Mouse (Mus musculus): ENCODE measurements at regions not wholly inside any gene's neighbourhood (a gene's known extent, or its start where the extent isn't known, plus 50 kb on each side); places are given as distances from the start of the nearest gene placed in this dataset.

GRCm38 (mm10) chr15:94090644-94091043 lies 374.6 kb downstream of the Adamts20 start:
- Histone ChIP-seq H3K4me2 (ENCODE audit: low read depth, low read length) (no peak overlapping the region), H3K9ac (replicated peaks; ENCODE audit: low read length) (no peak overlapping the region), H3K4me1 (ENCODE audit: control insufficient read depth, insufficient read depth, low read length) (no peaks in the 10 kb centered on the region), H3K4me3 (ENCODE audit: low read depth, low read length) (no peak overlapping the region), H3K36me3 (replicated peaks; ENCODE audit: control insufficient read depth, insufficient read depth, low read depth, low read length) (no peaks in the 10 kb centered on the region), H3K9me3 (replicated peaks; ENCODE audit: control insufficient read depth, low read length) (no peaks in the 10 kb centered on the region), H3K27ac (replicated peaks; ENCODE audit: low read depth, low read length) (no peak overlapping the region), H3K27me3 (ENCODE audit: control insufficient read depth, insufficient read depth, low read length) (no peaks in the 10 kb centered on the region)
- DNase-seq (ENCODE audit: low spot score) (no peak), ATAC-seq (replicated peaks; ENCODE audit: insufficient number of reproducible peaks, low FRiP score, low TSS enrichment, low read depth) (no peak)
- 85% methylated on average over 5 of the region's 5 CpGs for WGBS

- no peak for DNase-seq (ENCODE audit: low spot score)
- H3K27ac ChIP-seq (replicated peaks; ENCODE audit: low read depth, low read length) = no peak overlapping the region
- ATAC-seq (replicated peaks; ENCODE audit: insufficient number of reproducible peaks, low FRiP score, low TSS enrichment, low read depth) = no peak
- 58% methylated on average over 6 of the region's 6 CpGs for WGBS
- H3K9ac ChIP-seq (replicated peaks; ENCODE audit: low read length) = no peak overlapping the region
- H3K4me2 ChIP-seq (ENCODE audit: low read depth, low read length) = no peak overlapping the region
- H3K4me1 ChIP-seq (ENCODE audit: control insufficient read depth, insufficient read depth, low read length) = no peaks in the 10 kb centered on the region
- no peaks in the 10 kb centered on the region for H3K27me3 ChIP-seq (ENCODE audit: control insufficient read depth, insufficient read depth, low read length)
- H3K4me3 ChIP-seq (ENCODE audit: low read depth, low read length) = no peak overlapping the region
- H3K36me3 ChIP-seq (replicated peaks; ENCODE audit: control insufficient read depth, insufficient read depth, low read depth, low read length) = no peaks in the 10 kb centered on the region
- H3K9me3 ChIP-seq (replicated peaks; ENCODE audit: control insufficient read depth, low read length) = no peaks in the 10 kb centered on the region
Observed at GRCm38 (mm10) chr15:94089856-94090255, 375.4 kb downstream of the Adamts20 start.

- no peak overlapping the region for H3K9ac ChIP-seq (replicated peaks; ENCODE audit: low read length)
- no peak overlapping the region for H3K27ac ChIP-seq (replicated peaks; ENCODE audit: low read depth, low read length)
- H3K4me2 ChIP-seq (ENCODE audit: low read depth, low read length) = no peak overlapping the region
- WGBS = 75% methylated on average over 4 of the region's 4 CpGs
- DNase-seq (ENCODE audit: low spot score) (no peak), ATAC-seq (replicated peaks; ENCODE audit: insufficient number of reproducible peaks, low FRiP score, low TSS enrichment, low read depth) (no peak)
- H3K36me3 ChIP-seq (replicated peaks; ENCODE audit: control insufficient read depth, insufficient read depth, low read depth, low read length) = no peaks in the 10 kb centered on the region
- H3K4me3 ChIP-seq (ENCODE audit: low read depth, low read length) = no peak overlapping the region
- H3K4me1 ChIP-seq (ENCODE audit: control insufficient read depth, insufficient read depth, low read length) = no peaks in the 10 kb centered on the region
- no peaks in the 10 kb centered on the region for H3K9me3 ChIP-seq (replicated peaks; ENCODE audit: control insufficient read depth, low read length)
- H3K27me3 ChIP-seq (ENCODE audit: control insufficient read depth, insufficient read depth, low read length) = no peaks in the 10 kb centered on the region
Observed at GRCm38 (mm10) chr15:94082369-94082768, 382.8 kb downstream of the Adamts20 start.

- no peak overlapping the region for H3K9ac ChIP-seq (replicated peaks; ENCODE audit: low read length)
- H3K36me3 ChIP-seq (replicated peaks; ENCODE audit: control insufficient read depth, insufficient read depth, low read depth, low read length) = no peaks in the 10 kb centered on the region
- DNase-seq (ENCODE audit: low spot score) (no peak), ATAC-seq (replicated peaks; ENCODE audit: insufficient number of reproducible peaks, low FRiP score, low TSS enrichment, low read depth) (no peak)
- no peak overlapping the region for H3K4me2 ChIP-seq (ENCODE audit: low read depth, low read length)
- H3K4me3 ChIP-seq (ENCODE audit: low read depth, low read length) = no peak overlapping the region
- no peaks in the 10 kb centered on the region for H3K27me3 ChIP-seq (ENCODE audit: control insufficient read depth, insufficient read depth, low read length)
- H3K27ac ChIP-seq (replicated peaks; ENCODE audit: low read depth, low read length) = no peak overlapping the region
- no peaks in the 10 kb centered on the region for H3K4me1 ChIP-seq (ENCODE audit: control insufficient read depth, insufficient read depth, low read length)
- no peaks in the 10 kb centered on the region for H3K9me3 ChIP-seq (replicated peaks; ENCODE audit: control insufficient read depth, low read length)
- 75% methylated on average over 6 of the region's 6 CpGs for WGBS
Observed at GRCm38 (mm10) chr15:94077056-94077455, 388.2 kb downstream of the Adamts20 start.

DNA sequence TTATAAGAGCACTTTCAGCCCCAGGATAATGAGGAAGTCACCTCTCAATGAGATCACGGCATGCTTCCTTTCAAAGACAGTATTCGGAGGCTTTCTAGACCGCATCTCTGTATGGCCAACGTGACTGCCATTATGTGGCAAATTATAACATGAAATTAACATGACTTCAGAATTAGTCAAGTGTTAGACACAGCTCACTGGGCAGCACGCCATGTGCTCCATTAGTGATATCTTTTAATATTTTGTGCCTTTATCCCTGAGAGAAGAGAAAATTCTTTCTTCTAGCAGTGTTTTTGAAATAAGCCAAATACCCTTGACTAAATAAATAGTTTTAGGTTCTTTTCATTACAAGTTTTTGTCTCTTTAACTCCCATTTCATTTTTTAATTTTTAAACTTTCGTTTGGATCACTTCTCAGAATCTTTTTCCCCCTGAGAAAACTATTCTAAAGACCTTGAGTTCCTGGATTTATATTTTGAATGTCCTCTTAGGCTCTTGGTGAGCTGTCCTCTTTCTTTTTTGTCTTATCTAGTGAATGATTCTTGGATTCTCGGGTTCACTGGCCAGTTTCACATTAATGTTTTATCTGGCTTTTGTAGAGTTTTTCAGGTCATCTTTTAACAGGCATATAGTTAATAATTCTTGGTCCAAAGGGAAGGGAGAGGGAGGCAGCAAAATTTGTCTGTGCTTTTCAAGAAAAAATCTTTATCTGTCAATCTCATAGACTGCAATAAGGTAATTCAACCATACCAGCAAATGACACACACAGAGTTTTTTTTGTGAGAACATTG lies 390.9 kb downstream of the Adamts20 start:
- no peak overlapping the region for H3K4me3 ChIP-seq (ENCODE audit: low read depth, low read length)
- H3K4me2 ChIP-seq (ENCODE audit: low read depth, low read length) = no peak overlapping the region
- H3K27ac ChIP-seq (replicated peaks; ENCODE audit: low read depth, low read length) = no peak overlapping the region
- no peak for DNase-seq (ENCODE audit: low spot score)
- H3K4me1 ChIP-seq (ENCODE audit: control insufficient read depth, insufficient read depth, low read length) = no peaks in the 10 kb centered on the region
- H3K9ac ChIP-seq (replicated peaks; ENCODE audit: low read length) = no peak overlapping the region
- H3K27me3 ChIP-seq (ENCODE audit: control insufficient read depth, insufficient read depth, low read length) = no peaks in the 10 kb centered on the region
- H3K36me3 ChIP-seq (replicated peaks; ENCODE audit: control insufficient read depth, insufficient read depth, low read depth, low read length) = no peaks in the 10 kb centered on the region
- WGBS = 85% methylated on average over 7 of the region's 7 CpGs
- no peaks in the 10 kb centered on the region for H3K9me3 ChIP-seq (replicated peaks; ENCODE audit: control insufficient read depth, low read length)
- ATAC-seq (replicated peaks; ENCODE audit: insufficient number of reproducible peaks, low FRiP score, low TSS enrichment, low read depth) = no peak

DNA sequence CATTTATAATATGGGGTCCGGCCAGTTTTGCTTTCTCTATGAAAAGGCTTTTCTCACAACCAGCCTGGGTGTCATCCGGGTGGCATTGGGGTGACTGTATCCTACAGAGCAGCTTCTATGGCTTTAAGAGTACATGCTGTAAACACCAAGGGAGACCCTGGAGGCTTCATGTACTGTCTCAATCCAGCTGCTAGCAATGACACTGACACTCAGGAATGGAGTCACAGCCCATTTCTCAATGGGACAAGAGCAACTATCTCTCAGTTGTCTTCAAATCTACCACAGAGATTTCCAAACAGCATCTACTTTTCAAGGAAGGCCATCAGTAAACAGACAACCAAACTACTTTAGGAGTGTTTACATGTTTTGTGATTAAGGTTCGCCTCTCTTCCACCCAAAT lies 397.5 kb downstream of the Adamts20 start:
- no peak for DNase-seq (ENCODE audit: low spot score)
- ATAC-seq (replicated peaks; ENCODE audit: insufficient number of reproducible peaks, low FRiP score, low TSS enrichment, low read depth) = no peak
- Histone ChIP-seq H3K9ac (replicated peaks; ENCODE audit: low read length) (no peak overlapping the region), H3K36me3 (replicated peaks; ENCODE audit: control insufficient read depth, insufficient read depth, low read depth, low read length) (no peaks in the 10 kb centered on the region), H3K4me3 (ENCODE audit: low read depth, low read length) (no peak overlapping the region), H3K27me3 (ENCODE audit: control insufficient read depth, insufficient read depth, low read length) (no peaks in the 10 kb centered on the region), H3K27ac (replicated peaks; ENCODE audit: low read depth, low read length) (no peak overlapping the region), H3K9me3 (replicated peaks; ENCODE audit: control insufficient read depth, low read length) (no peaks in the 10 kb centered on the region), H3K4me1 (ENCODE audit: control insufficient read depth, insufficient read depth, low read length) (no peaks in the 10 kb centered on the region), H3K4me2 (ENCODE audit: low read depth, low read length) (no peak overlapping the region)
- 90% methylated on average over 3 of the region's 3 CpGs for WGBS

DNA sequence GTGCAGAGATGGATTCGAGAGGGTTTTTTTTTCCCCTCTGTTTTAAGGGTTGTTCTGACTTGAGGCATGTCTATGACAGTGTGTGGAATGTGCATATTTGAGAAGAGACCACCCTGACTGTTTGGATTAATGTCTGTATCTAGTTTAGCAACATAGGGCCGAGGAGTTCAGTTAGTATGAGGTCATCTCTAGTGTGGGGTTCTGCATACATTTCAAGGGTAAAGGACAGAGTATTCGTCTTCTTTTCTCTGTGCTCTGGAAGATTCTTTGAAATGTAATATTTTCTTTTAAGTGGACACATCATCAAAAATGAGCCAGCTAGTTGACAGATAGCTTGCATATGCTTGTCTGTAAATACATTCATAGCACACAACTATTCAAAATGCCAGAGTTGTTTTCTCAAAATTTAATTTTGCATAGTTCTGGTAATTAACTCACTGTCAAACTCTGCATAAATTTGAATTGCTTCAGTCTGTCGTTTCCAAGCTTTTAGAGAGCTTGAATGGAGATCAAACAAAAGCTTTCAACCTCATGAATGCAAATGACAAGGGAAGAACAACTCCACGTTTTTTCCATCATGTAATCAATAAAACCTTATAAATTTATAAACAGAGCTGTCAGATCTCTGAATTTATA lies 415.5 kb downstream of the Adamts20 start:
- H3K4me3 ChIP-seq (ENCODE audit: low read depth, low read length) = no peak overlapping the region
- no peak overlapping the region for H3K9ac ChIP-seq (replicated peaks; ENCODE audit: low read length)
- 50% methylated on average over 5 of the region's 5 CpGs for WGBS
- H3K27me3 ChIP-seq (ENCODE audit: control insufficient read depth, insufficient read depth, low read length) = no peaks in the 10 kb centered on the region
- no peaks in the 10 kb centered on the region for H3K9me3 ChIP-seq (replicated peaks; ENCODE audit: control insufficient read depth, low read length)
- DNase-seq (ENCODE audit: low spot score) (no peak), ATAC-seq (replicated peaks; ENCODE audit: insufficient number of reproducible peaks, low FRiP score, low TSS enrichment, low read depth) (no peak)
- H3K27ac ChIP-seq (replicated peaks; ENCODE audit: low read depth, low read length) = no peak overlapping the region
- no peaks in the 10 kb centered on the region for H3K36me3 ChIP-seq (replicated peaks; ENCODE audit: control insufficient read depth, insufficient read depth, low read depth, low read length)
- no peak overlapping the region for H3K4me2 ChIP-seq (ENCODE audit: low read depth, low read length)
- H3K4me1 ChIP-seq (ENCODE audit: control insufficient read depth, insufficient read depth, low read length) = no peaks in the 10 kb centered on the region

GRCm38 (mm10) chr15:94046186-94046585 lies 419.0 kb downstream of the Adamts20 start:
- Histone ChIP-seq H3K27me3 (ENCODE audit: control insufficient read depth, insufficient read depth, low read length) (no peaks in the 10 kb centered on the region), H3K36me3 (replicated peaks; ENCODE audit: control insufficient read depth, insufficient read depth, low read depth, low read length) (no peaks in the 10 kb centered on the region), H3K4me3 (ENCODE audit: low read depth, low read length) (no peak overlapping the region), H3K4me1 (ENCODE audit: control insufficient read depth, insufficient read depth, low read length) (no peaks in the 10 kb centered on the region), H3K9me3 (replicated peaks; ENCODE audit: control insufficient read depth, low read length) (no peaks in the 10 kb centered on the region), H3K27ac (replicated peaks; ENCODE audit: low read depth, low read length) (no peak overlapping the region), H3K4me2 (ENCODE audit: low read depth, low read length) (no peak overlapping the region), H3K9ac (replicated peaks; ENCODE audit: low read length) (no peak overlapping the region)
- ATAC-seq (replicated peaks; ENCODE audit: insufficient number of reproducible peaks, low FRiP score, low TSS enrichment, low read depth) = no peak
- DNase-seq (ENCODE audit: low spot score) = no peak
- WGBS = 93% methylated on average over 6 of the region's 6 CpGs
